Mouse (Mus musculus) CH12.LX (cell line): ENCODE results near the gene Ppp2r2c. TPM values are rescaled to one million over a fixed set of nuclear protein-coding genes. Genes with fewer than 3 reads are reported as not detected.

ENCODE experiments used
- DNase-seq: peaks from one replicate; pipeline ENCODE4 v3.0.0-alpha.2; 2013; ENCODE audit errors: extremely low read depth
- H3K27ac ChIP-seq: 2 replicates; pipeline ENCODE4 v1.5.1; 2012; ENCODE audit warnings: low read depth, mild to moderate bottlenecking, control low read depth, moderate library complexity; ENCODE audit not compliant: insufficient read depth
- H3K27me3 ChIP-seq: replicated peaks from 2 replicates; pipeline ENCODE3; 2012; ENCODE audit warnings: inconsistent platforms
- H3K36me3 ChIP-seq, 2 experiments: replicated peaks in 1 of 2; 2 replicates each; pipeline versions ENCODE3 to v1.6.1; 2012; ENCODE audit warnings: inconsistent platforms in 1 of 2, low read length in 1 of 2, mild to moderate bottlenecking in 1 of 2, mixed read lengths in 1 of 2, moderate library complexity in 1 of 2; ENCODE audit not compliant: control insufficient read depth in 1 of 2, insufficient read depth in 1 of 2
- H3K4me1 ChIP-seq, 2 experiments: 2 replicates each; pipeline ENCODE4 v1.6.1; 2012; ENCODE audit warnings: inconsistent platforms in 1 of 2, moderate library complexity in 1 of 2; ENCODE audit not compliant: insufficient read depth in 2 of 2, control insufficient read depth in 1 of 2
- H3K4me2 ChIP-seq: 2 replicates; pipeline ENCODE4 v1.6.1; 2012; ENCODE audit warnings: low read depth, mild to moderate bottlenecking, control low read depth; ENCODE audit not compliant: poor library complexity, insufficient read depth, severe bottlenecking
- H3K4me3 ChIP-seq, 3 experiments: fragments of 150-350 bp in 1 of 3; sonication (generic) in 1 of 3; replicated peaks in 1 of 3; 2 replicates each; pipeline versions ENCODE3 to v1.5.1; 2011 to 2012; ENCODE audit warnings: low read depth in 2 of 3, low read length in 2 of 3, mild to moderate bottlenecking in 2 of 3, moderate library complexity in 2 of 3, control low read depth in 1 of 3, improper control_type of control experiment in 1 of 3, inconsistent platforms in 1 of 3, mixed read lengths in 1 of 3; ENCODE audit not compliant: poor library complexity in 1 of 3
- H3K79me2 ChIP-seq: replicated peaks from 2 replicates; pipeline ENCODE4 v1.6.1; 2012; ENCODE audit warnings: mild to moderate bottlenecking, moderate library complexity; ENCODE audit not compliant: control insufficient read depth, poor library complexity, insufficient read depth, severe bottlenecking; ENCODE audit errors: extremely low read depth
- H3K9ac ChIP-seq: 2 replicates; pipeline ENCODE4 v1.6.1; 2012; ENCODE audit warnings: low read depth, mild to moderate bottlenecking, control low read depth, moderate library complexity; ENCODE audit not compliant: insufficient read depth
- H3K9me3 ChIP-seq: replicated peaks from 2 replicates; pipeline ENCODE3; 2012; ENCODE audit warnings: low read length, inconsistent platforms, mixed read lengths
- BHLHE40 ChIP-seq: IDR thresholded peaks from 2 replicates; pipeline ENCODE4 v1.6.1; 2011; ENCODE audit warnings: mild to moderate bottlenecking, low read depth, low read length, improper control_type of control experiment
- CTCF ChIP-seq, 2 experiments: IDR thresholded peaks in 1 of 2; conservative IDR thresholded peaks in 1 of 2; 2 replicates each; pipeline ENCODE4 v1.5.1; 2011 to 2012; ENCODE audit warnings: low read depth in 2 of 2, low read length in 2 of 2, improper control_type of control experiment in 1 of 2, inconsistent platforms in 1 of 2, mild to moderate bottlenecking in 1 of 2, moderate library complexity in 1 of 2
- GABPA ChIP-seq: IDR thresholded peaks from 2 replicates; pipeline ENCODE4 v1.6.1; 2012; ENCODE audit warnings: low read depth, low read length, improper control_type of control experiment, inconsistent platforms; ENCODE audit not compliant: insufficient replicate concordance
- HCFC1 ChIP-seq: IDR thresholded peaks from 2 replicates; pipeline ENCODE4 v1.6.1; 2012; ENCODE audit warnings: low read depth, mild to moderate bottlenecking, inconsistent platforms, low read length, improper control_type of control experiment
- IRF4 ChIP-seq: IDR thresholded peaks from 2 replicates; pipeline ENCODE4 v1.6.1; 2014; ENCODE audit warnings: low read depth, mild to moderate bottlenecking, inconsistent platforms, low read length, improper control_type of control experiment
- JUN ChIP-seq: IDR thresholded peaks from 2 replicates; pipeline ENCODE4 v1.6.1; 2011; ENCODE audit warnings: low read depth, mild to moderate bottlenecking, low read length, improper control_type of control experiment, moderate library complexity; ENCODE audit not compliant: insufficient read depth
- JUND ChIP-seq: conservative IDR thresholded peaks from 2 replicates; pipeline ENCODE4 v1.6.1; 2011; ENCODE audit warnings: low read depth, low read length, improper control_type of control experiment
- MAFK ChIP-seq: IDR thresholded peaks from 2 replicates; pipeline ENCODE4 v1.6.1; 2011; ENCODE audit warnings: low read length, improper control_type of control experiment; ENCODE audit not compliant: insufficient replicate concordance
- MAZ ChIP-seq: IDR thresholded peaks from 2 replicates; pipeline ENCODE4 v1.6.1; 2012; ENCODE audit warnings: low read depth, mild to moderate bottlenecking, inconsistent platforms, low read length, improper control_type of control experiment, moderate library complexity
- MEF2A ChIP-seq: IDR thresholded peaks from 2 replicates; pipeline ENCODE4 v1.6.1; 2014; ENCODE audit warnings: low read depth, mild to moderate bottlenecking, inconsistent platforms, low read length, improper control_type of control experiment, borderline replicate concordance
- MXI1 ChIP-seq: IDR thresholded peaks from 2 replicates; pipeline ENCODE4 v1.6.1; 2011; ENCODE audit warnings: mild to moderate bottlenecking, low read depth, low read length, improper control_type of control experiment
- MYC ChIP-seq: IDR thresholded peaks from 2 replicates; pipeline ENCODE4 v1.6.1; 2011; ENCODE audit warnings: low read depth, mild to moderate bottlenecking, improper control_type of control experiment, low read length
- POLR2AphosphoS2 ChIP-seq: IDR thresholded peaks from 2 replicates; pipeline ENCODE4 v1.6.1; 2011; ENCODE audit warnings: low read depth, low read length, improper control_type of control experiment
- RAD21 ChIP-seq: IDR thresholded peaks from 2 replicates; pipeline ENCODE4 v1.6.1; 2011; ENCODE audit warnings: low read depth, mild to moderate bottlenecking, low read length, improper control_type of control experiment, moderate library complexity
- SMC3 ChIP-seq: IDR thresholded peaks from 2 replicates; pipeline ENCODE4 v1.6.1; 2011; ENCODE audit warnings: low read depth, low read length, improper control_type of control experiment
- TCF12 ChIP-seq: IDR thresholded peaks from 2 replicates; pipeline ENCODE4 v1.6.1; 2014; ENCODE audit warnings: low read depth, mild to moderate bottlenecking, inconsistent platforms, low read length, improper control_type of control experiment
- UBTF ChIP-seq: IDR thresholded peaks from 2 replicates; pipeline ENCODE4 v1.6.1; 2012; ENCODE audit warnings: low read depth, mild to moderate bottlenecking, inconsistent platforms, low read length, improper control_type of control experiment, moderate library complexity
- USF2 ChIP-seq: conservative IDR thresholded peaks from 2 replicates; pipeline ENCODE4 v1.6.1; 2011; ENCODE audit warnings: low read depth, low read length, improper control_type of control experiment
- ZC3H11A ChIP-seq: IDR thresholded peaks from 2 replicates; pipeline ENCODE4 v1.6.1; 2012; ENCODE audit warnings: low read depth, mild to moderate bottlenecking, inconsistent platforms, low read length, improper control_type of control experiment
- ZKSCAN1 ChIP-seq: IDR thresholded peaks from 2 replicates; pipeline ENCODE4 v1.6.1; 2012; ENCODE audit warnings: low read depth, inconsistent platforms, low read length, improper control_type of control experiment, borderline replicate concordance
- dilution Hi-C: fragments of 300-500 bp; cut with MboI; formaldehyde crosslinking; loops from 2 replicates; pipeline ENCODE4 v1.14.3; 2020; ENCODE audit warnings: low sequenced_read_pairs; ENCODE audit not compliant: extremely low pct_unique_long_range_greater_than_20kb, extremely low pct_ligation_motif_present
- in situ Hi-C: fragments of 300-500 bp; cut with MboI; formaldehyde crosslinking; loops from 3 replicates; pipeline ENCODE4 v1.14.3; 2019; ENCODE audit warnings: low sequenced_read_pairs, low pct_ligation_motif_present, low pct_unique_long_range_greater_than_20kb, mixed read lengths
- polyA plus RNA-seq: library from polyadenylated mRNA; unstranded; fragments of >175 nt; gene quantifications from 2 replicates; pipeline ENCODE4 v1.2.1, GENCODE M21; 2012; ENCODE audit warnings: low read depth; ENCODE audit not compliant: insufficient read length
- total RNA-seq, 2 experiments: library from RNA; depleted of rRNA; stranded (reverse); fragments of 300-350 nt in 1 of 2; fragments of >200 nt in 1 of 2; gene quantifications; 2 replicates each; pipeline ENCODE4 v1.2.3; 2012 to 2014

Ppp2r2c gene
- total and polyA plus RNA-seq, 3 experiments: 0.07 to 0.21 TPM; not detected in 1

- Histone ChIP-seq H3K79me2 (no peaks in the 10 kb centered on the region), H3K4me3 (no peak overlapping the region), H3K4me2 (no peak overlapping the region), H3K9me3 (no peaks in the 10 kb centered on the region), H3K27ac (no peak overlapping the region), H3K36me3 (no peaks in the 10 kb centered on the region), H3K9ac (no peak overlapping the region)
- DNase-seq: no peak
- dilution Hi-C loops (no loop called here), in situ Hi-C loops (no loop called here)
- no peak for TF ChIP-seq MXI1
- no peak for TF ChIP-seq ZC3H11A
- no peak for TF ChIP-seq JUND
- no peak for TF ChIP-seq MAFK
- TF ChIP-seq CTCF (conservative IDR thresholded peaks at IDR 0.05 in 1 of 2, IDR thresholded peaks at IDR 0.05 in 1 of 2; ENCODE audit: low read depth in 2 of 2, low read length in 2 of 2): no peak
- TF ChIP-seq UBTF: no peak
- no peak for TF ChIP-seq POLR2AphosphoS2
- TF ChIP-seq, all 38 proteins: peak for 0
- Histone ChIP-seq H3K27me3 (peaks cover 62% of the 10 kb centered on the region), H3K4me1 (peaks cover 20 to 29% of the 10 kb centered on the region in 2 experiments)
Observed at GRCm38 (mm10) chr5:36922811-36923210, 54.5 kb downstream of the Ppp2r2c start.

- in situ Hi-C loops: no loop called here
- dilution Hi-C loops: no loop called here
Observed at GRCm38 (mm10) chr5:36923826-36924700, 55.8 kb downstream of the Ppp2r2c start.

GRCm38 (mm10) chr5:36928701-36929100 lies 60.4 kb downstream of the Ppp2r2c start:
- dilution Hi-C loops: no loop called here
- in situ Hi-C loops: no loop called here
- TF ChIP-seq MEF2A (no peak), MAZ (no peak), USF2 (no peak), MYC (no peak), UBTF (no peak), TCF12 (no peak), CTCF (conservative IDR thresholded peaks at IDR 0.05 in 1 of 2, IDR thresholded peaks at IDR 0.05 in 1 of 2; ENCODE audit: low read depth in 2 of 2, low read length in 2 of 2) (peak; percentile 31 to 56; a peak in 2 of 4 replicates), IRF4 (no peak), BHLHE40 (no peak), SMC3 (peak; percentile 22; the same call in 1 of the 2 replicates), MAFK (no peak), POLR2AphosphoS2 (no peak), ZC3H11A (no peak), ZKSCAN1 (no peak), JUN (no peak), RAD21 (peak; percentile 17), MXI1 (no peak), GABPA (no peak), HCFC1 (no peak)
- no peak overlapping the region for H3K27ac ChIP-seq
- H3K79me2 ChIP-seq: no peaks in the 10 kb centered on the region
- no peak overlapping the region for H3K4me3 ChIP-seq
- no peaks in the 10 kb centered on the region for H3K36me3 ChIP-seq
- peak; percentile 40 for DNase-seq
- peaks cover 7 to 12% of the 10 kb centered on the region in 2 experiments for H3K4me1 ChIP-seq
- peaks cover 9% of the 10 kb centered on the region for H3K9me3 ChIP-seq
- peaks cover 27% of the 10 kb centered on the region for H3K27me3 ChIP-seq
- no peak overlapping the region for H3K4me2 ChIP-seq
- no peak overlapping the region for H3K9ac ChIP-seq

More at GRCm38 (mm10) chr5:36923826-36924700, 55.8 kb downstream of the Ppp2r2c start:
- Histone ChIP-seq H3K27me3 (peaks cover 54% of the 10 kb centered on the region), H3K27ac (no peak overlapping the region), H3K4me3 (no peak overlapping the region), H3K4me2 (peak overlapping the region; percentile 19), H3K4me1 (peaks cover 20 to 29% of the 10 kb centered on the region in 2 experiments), H3K9ac (no peak overlapping the region), H3K36me3 (no peaks in the 10 kb centered on the region)
- TF ChIP-seq POLR2AphosphoS2 (no peak), MEF2A (0 out of 2 replicates have a peak, but pooled peaks have one; percentile 24), CTCF (conservative IDR thresholded peaks at IDR 0.05 in 1 of 2, IDR thresholded peaks at IDR 0.05 in 1 of 2; ENCODE audit: low read depth in 2 of 2, low read length in 2 of 2) (no peak), JUND (no peak)
- TF ChIP-seq, all 38 proteins: peak for 1
- DNase-seq: no peak
- H3K79me2 ChIP-seq: no peaks in the 10 kb centered on the region
- no peaks in the 10 kb centered on the region for H3K9me3 ChIP-seq
